Mouse (Mus musculus) embryo, embryonic 11 days (tissue): ENCODE measurements around the gene Il6ra.

Source experiments
- DNase-seq: peaks from one replicate; pipeline ENCODE4 v3.0.0-alpha.2; 2015

The Il6ra gene

DNA sequence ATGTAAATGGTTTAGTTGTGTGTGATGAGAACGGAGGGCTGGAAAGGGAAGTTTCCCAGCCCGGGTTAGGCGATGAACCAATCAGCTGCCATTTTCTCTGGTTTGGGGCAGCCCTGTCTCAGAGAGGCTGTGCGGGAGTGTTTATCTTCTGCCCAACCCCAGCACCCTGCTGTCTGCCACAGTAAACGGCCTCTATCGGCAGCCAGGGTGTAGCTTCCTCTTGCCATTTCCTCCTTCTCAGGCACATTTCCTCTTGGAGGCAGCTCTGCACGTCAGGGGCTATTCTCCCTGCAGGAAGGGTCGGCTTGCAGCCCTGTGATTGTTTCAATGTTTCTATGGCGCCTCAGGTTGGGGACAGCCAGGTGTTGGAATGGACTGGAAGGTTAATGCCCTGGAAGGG is 69.8 kb downstream of the Il6ra start:
- DNase-seq = no peak

DNA sequence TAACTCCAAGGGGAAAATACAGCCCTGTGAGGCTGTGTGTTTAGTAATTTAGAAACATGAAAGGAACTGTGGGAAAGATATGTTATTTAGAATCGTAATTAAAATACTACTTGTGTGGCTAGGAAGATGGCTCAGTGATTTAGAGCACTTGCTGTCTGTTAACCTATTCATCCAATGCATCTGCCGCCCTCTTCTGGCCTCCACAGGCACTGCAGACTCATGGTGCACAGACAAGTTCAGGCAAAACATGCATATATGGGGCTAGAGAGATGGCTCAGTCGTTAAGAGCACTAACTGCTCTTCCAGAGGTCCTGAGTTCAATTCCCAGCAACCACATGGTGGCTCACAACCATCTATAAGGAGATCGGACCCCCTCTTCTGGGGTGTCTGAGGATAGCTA is 70.7 kb downstream of the Il6ra start:
- peak; percentile 33 for DNase-seq

DNA sequence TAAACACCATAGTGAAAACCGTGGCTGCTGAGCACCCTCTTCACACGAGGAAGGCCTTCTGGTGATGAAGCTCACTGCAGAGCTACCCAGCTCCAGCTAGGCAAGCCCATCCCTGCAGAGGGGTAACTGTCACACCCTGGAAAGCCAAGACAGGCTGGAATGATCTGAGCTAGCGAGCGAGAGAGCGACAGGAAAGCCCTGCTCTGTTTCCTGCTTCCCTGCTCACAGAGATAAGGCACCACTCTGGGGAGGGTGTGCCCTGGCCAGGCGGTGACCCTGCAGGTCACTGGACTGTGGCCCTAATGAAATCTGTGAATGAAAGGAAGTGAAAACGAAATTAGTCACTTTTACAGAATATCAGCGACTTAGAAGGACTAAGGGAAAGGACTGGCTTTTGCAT is 77.6 kb downstream of the Il6ra start:
- DNase-seq = peak; percentile 18

DNA sequence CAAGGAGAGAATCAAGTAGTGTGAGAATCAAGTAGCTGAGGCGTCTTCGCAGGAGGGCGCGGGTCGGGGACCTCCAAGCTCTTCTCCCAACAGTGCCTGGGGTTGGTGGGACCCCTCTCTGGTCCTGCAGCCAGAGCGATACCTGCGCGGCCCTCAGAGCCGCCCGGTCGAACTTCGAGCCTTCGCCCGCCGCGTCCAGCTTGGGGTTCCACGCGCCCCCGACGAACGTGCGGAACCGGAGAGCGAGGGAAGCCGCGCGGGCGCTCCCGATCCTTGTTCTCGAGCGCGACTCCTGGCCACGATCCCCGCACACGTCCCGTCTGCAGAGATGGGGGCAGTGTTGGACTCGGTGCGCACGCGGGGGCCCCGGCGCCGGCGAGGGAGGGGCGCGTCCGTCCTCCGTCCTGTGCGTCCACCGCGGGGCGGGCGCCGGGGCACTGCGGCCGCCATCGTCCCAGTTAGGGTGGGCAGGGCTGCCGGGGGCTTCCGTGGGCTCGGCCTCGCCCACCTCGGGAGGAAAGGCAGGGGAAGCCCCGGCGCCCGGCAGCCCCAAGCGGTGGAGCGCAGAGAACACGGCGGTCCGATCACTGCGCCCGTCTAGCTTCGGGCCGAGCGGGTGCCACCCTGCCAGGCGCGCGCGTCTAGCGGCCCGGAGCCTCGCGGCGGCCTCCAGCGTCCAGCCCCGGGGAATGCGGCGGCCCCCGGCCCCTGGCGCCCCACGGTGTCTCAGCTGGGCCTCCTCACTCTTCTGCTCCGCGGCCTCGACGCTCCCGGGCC is 82.0 kb downstream of the Il6ra start, which contains the start of gene She:
TSS of gene She (plus strand) at position 556 of the 777 bp plus-strand sequence.
- DNase-seq = peak; percentile 37

DNA sequence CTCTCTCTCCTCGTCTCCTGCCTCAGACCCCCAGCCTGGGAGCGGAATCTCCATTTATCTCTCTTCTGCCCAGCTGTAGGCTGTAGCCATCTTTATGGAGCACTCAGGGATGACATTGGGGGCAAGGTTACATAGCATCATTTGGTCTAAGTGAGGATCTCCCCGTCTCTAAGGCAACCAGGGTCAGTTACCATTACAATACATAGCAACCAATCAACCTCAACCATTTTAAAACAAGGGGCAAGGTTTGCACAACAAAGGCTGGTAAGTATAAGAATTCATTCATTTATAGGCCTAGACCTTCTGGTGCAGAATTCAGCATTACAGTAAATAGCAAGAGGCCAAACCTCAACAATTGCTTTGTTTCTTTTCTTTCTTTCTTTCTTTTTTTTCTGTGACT is 86.7 kb downstream of the Il6ra start:
- DNase-seq = no peak

DNA sequence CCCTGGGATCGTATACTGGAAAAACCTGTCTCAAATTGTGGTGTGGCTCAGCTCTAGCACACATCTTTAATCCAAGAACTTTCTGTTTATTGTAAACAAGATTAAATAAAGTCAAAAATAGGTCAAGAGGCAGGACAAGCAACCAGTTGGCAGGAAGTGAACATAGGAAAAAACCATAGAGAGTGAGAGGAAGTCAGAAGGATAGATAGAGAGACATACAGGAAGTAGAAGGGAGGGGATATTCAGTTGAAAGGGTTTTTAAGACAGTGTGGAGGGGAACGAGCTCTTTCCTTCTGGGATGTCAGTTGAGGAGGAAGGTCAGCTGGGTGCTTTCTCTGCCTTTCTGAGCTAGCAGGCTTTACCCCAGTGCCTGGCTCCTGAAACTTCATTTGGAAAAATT is 89.4 kb downstream of the Il6ra start:
- DNase-seq = no peak

DNA sequence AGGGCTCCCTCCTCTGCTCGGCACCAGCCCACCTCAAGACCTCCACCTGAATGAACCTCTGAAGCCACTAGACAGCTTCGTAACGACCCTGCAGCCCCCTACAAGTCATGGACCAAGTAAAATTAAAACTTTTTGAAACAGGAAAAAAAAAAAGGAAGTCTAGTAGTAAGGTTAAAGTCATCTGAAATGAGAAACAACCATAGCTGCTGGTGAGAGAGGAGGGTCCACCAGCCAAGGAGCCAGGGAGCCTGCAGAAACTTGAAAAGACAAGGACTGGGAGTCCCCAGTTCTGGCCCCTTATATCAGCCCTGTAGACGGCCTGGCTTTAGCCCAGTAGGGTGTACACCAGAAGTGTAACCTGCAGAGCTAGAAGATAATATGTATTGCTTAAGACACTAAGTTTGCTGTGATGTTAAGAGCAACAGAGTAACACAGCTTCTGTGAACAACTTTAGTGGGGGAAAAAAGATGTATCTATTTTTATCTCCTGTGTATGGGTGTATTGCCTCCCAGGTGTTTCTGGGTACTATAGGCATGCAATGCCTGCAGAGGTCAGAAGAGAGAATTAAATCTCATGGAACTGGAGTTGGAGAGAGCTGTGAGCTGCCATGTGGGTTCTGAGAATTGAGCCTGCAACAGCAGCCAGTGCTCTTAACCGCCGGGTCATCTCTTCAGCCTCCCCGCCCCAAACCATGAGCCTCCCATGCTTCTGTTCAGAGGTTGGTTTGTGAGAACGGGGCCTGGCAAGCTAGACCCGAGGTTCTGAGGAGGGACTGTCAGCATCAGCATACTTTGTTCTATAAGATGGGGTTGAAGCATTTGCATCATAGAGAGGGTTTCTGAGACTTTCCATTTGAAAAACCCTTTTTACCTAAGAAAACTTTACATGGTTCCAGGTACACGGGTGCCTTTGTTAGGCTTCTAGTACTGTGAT is 91.2 kb downstream of the Il6ra start:
- no peak for DNase-seq

DNA sequence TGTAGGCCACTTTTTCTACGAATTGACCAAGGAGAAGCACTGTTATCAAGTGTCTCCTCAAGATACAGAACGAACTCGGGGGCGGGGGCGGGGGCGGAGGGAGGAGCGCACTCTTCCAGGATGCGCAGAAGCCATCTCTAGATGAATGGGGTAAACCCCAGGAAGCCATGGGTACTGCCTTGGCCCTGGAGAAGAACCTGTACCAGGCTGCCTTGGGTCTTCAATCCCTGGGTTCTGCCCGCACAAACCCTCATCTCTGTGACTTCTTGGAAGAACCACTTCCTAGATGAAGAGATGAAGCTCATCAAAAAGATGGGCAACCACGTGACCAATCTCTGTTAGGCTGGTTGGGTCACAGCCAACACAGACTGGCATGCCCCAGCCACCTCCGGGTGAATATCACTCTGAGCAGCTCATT is 91.9 kb downstream of the Il6ra start:
- no peak for DNase-seq

DNA sequence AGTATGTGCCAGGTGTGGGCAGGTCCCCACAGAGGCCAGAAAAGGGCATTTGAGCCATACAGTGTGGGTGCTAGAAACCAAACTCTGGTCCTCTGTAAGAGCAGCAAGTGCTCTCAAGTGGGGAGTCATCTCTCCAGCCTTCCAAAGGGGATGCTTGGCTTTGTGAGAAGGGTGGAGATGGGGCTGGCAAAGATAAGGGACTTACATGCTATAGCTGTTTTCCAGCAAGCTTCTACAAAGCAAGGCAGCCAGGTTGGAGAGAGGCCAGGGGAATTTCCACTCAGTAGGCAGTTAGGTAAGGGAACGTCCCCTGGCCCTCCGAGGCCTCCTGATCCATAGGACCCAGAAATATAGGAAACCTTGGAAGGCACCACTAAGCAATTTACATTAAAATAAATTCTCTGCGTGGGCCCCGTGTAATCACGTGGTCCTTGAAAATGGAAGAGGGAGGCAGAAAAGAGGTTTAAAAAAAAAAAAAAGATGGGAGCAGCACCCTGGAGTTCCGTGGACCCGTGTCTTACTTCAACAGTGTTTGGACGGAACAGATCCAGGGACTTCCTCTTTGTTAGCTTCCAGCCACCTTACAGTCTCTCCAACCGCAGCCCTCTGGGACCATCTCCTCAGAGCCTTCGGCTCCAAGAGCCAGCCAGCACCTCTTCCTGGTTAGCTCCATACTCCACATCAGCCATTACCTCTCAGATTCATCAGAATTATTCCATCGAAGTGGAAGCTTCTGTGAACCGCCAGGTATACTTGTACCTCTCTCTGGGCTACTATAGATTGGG is 92.5 kb downstream of the Il6ra start:
- DNase-seq = no peak

DNA sequence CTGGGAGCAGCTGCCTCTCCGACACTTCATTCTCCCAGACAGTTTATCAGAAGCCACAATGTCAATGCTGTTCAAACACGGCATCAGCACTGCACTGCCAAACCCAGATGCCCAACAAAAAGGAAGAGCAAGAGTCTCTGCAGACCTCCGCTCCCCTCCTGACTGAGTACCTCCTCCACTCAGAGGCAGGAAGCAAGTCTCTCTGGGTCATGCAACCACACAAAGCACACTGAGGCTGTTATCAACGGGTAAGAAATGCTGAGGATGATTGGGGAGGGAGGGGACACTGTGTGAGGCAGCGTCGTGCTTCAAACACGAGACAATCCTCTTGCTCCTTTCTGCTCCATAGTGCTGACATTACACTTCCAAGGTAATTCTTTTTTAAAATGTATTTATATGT is 93.1 kb downstream of the Il6ra start:
- no peak for DNase-seq

DNA sequence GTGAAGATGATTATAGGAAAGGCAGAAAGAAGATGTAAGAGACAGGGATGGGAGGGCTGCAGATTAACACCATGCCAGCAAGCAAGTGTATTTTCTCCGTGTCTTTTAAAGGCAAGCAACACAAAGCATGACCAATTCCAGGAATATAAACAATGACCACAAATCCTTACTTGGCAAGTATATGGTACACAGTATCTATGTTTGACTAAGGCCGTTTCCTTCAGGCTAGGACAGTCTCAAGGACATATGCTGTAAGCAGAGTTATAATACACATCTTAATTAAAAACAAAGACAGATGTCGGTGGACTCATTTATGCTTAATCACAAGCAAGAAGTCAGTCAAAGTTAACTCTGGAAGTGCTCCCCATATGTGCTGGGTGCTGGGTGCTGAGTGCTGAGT is 94.4 kb downstream of the Il6ra start:
- DNase-seq = no peak

DNA sequence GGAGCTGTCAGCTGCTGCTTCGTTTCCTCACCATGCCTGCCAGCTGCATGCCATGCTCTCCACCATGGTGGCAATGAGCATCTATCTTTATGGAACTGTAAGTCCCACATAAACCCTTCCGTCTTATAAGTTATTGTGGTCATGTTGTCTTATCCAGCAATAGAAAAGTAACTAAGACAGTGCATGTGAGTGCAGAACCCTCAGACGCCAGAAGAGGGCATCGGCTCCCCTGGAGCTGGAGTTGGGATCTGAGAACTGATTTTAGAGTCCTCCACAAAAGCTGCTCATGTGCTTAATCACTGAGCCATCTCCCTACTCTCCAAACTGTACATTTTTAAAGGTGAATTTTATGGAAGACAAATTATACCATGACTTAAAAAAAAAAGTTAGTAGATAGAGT is 95.9 kb downstream of the Il6ra start:
- peak; percentile 19 for DNase-seq
